Mouse (Mus musculus) myocyte (in vitro differentiated cells): ENCODE data around the gene Bves. TPM values are rescaled to one million over a fixed set of nuclear protein-coding genes. Genes with fewer than 3 reads are reported as not detected.
"Not testable (repeated sequence)": the region's sequence is repeated elsewhere in the genome, so short reads cannot be mapped to it uniquely, and the experiment has no call there.

ENCODE experiments used
- H3K27me3 ChIP-seq: one replicate; pipeline ENCODE4 v1.6.1; 2011; ENCODE audit not compliant: control insufficient read depth, insufficient read depth, insufficient read length
- H3K36me3 ChIP-seq: one replicate; pipeline ENCODE4 v1.6.1; 2011; ENCODE audit not compliant: control insufficient read depth, insufficient read depth
- H3K4me2 ChIP-seq: one replicate; pipeline ENCODE4 v1.6.1; 2011; ENCODE audit warnings: low read depth, control low read depth
- H3K4me3 ChIP-seq: one replicate; pipeline ENCODE4 v1.5.1; 2011; ENCODE audit warnings: mild to moderate bottlenecking, control low read depth, moderate library complexity
- H3K79me2 ChIP-seq: one replicate; pipeline ENCODE4 v1.6.1; 2011; ENCODE audit not compliant: control insufficient read depth, insufficient read depth
- H3ac ChIP-seq: one replicate; pipeline ENCODE4 v1.6.1; 2011; ENCODE audit not compliant: control insufficient read depth, insufficient read length
- CEBPB ChIP-seq: IDR thresholded peaks from 2 replicates; pipeline ENCODE4 v1.6.1; 2011; ENCODE audit warnings: mild to moderate bottlenecking, moderate library complexity; ENCODE audit not compliant: poor library complexity, insufficient read depth, severe bottlenecking
- E2F4 ChIP-seq: IDR thresholded peaks from one replicate; pipeline ENCODE4 v1.6.1; 2011; ENCODE audit warnings: mild to moderate bottlenecking, control low read depth, moderate library complexity; ENCODE audit not compliant: insufficient read depth
- MAX ChIP-seq: IDR thresholded peaks from one replicate; pipeline ENCODE4 v1.6.1; 2011; ENCODE audit warnings: low read depth, mild to moderate bottlenecking, control low read depth
- MYOD1 ChIP-seq, 3 experiments: IDR thresholded peaks; one replicate each; pipeline ENCODE4 v1.6.1; 2011; ENCODE audit warnings: control low read depth in 2 of 3, low read depth in 2 of 3, mild to moderate bottlenecking in 2 of 3, moderate library complexity in 1 of 3; ENCODE audit not compliant: insufficient read length in 2 of 3, control insufficient read depth in 1 of 3
- MYOG ChIP-seq, 3 experiments: IDR thresholded peaks; one replicate each; pipeline ENCODE4 v1.6.1; 2011; ENCODE audit warnings: control low read depth in 2 of 3, low read depth in 2 of 3, mild to moderate bottlenecking in 2 of 3; ENCODE audit not compliant: insufficient read length in 2 of 3, control insufficient read depth in 1 of 3, insufficient read depth in 1 of 3
- POLR2A ChIP-seq: IDR thresholded peaks from one replicate; pipeline ENCODE4 v1.6.1; 2011; ENCODE audit warnings: low read depth, mild to moderate bottlenecking, control low read depth, moderate library complexity; ENCODE audit not compliant: insufficient read length
- POLR2AphosphoS2 ChIP-seq: IDR thresholded peaks from one replicate; pipeline ENCODE4 v1.6.1; 2011; ENCODE audit warnings: low read depth, control low read depth; ENCODE audit not compliant: insufficient read length
- REST ChIP-seq: IDR thresholded peaks from one replicate; pipeline ENCODE4 v1.6.1; 2011; ENCODE audit warnings: mild to moderate bottlenecking, control low read depth, moderate library complexity; ENCODE audit not compliant: insufficient read depth, insufficient read length
- SRF ChIP-seq: IDR thresholded peaks from one replicate; pipeline ENCODE4 v1.6.1; 2011; ENCODE audit warnings: low read depth; ENCODE audit not compliant: control insufficient read depth, insufficient read length
- TCF12 ChIP-seq: IDR thresholded peaks from one replicate; pipeline ENCODE4 v1.6.1; 2011; ENCODE audit warnings: mild to moderate bottlenecking, control low read depth; ENCODE audit not compliant: poor library complexity, insufficient read depth, severe bottlenecking
- TCF3 ChIP-seq: IDR thresholded peaks from one replicate; pipeline ENCODE4 v1.6.1; 2011; ENCODE audit warnings: low read depth, control low read depth; ENCODE audit not compliant: insufficient read length
- USF1 ChIP-seq: IDR thresholded peaks from one replicate; pipeline ENCODE4 v1.6.1; 2011; ENCODE audit warnings: low read depth, mild to moderate bottlenecking, control low read depth, moderate library complexity
- polyA plus RNA-seq: library from polyadenylated mRNA; unstranded; fragments of >200 nt; fragmentation: generic; extraction: Trizol; gene quantifications from one replicate; pipeline ENCODE4 v1.2.1, GENCODE M21; 2012; ENCODE audit warnings: missing spikeins

Bves gene
- polyA plus RNA-seq, 1 experiment = 35.3 TPM

DNA sequence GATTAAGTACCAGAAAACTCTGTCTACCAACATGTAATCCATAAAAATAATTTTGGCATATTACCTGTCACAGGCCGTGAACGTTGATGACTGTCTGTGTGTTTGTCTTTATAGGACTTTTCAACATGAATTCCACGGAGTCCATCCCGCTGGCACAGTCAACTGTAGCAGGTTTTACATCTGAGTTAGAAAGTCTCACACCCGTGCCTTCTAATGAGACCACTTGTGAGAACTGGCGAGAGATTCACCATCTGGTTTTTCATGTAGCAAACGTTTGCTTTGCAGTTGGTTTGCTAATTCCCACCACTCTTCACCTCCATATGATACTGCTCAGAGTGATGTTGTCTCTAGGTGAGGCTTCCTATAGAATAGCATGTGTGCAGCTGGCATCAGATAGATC, 3.5 kb downstream of the Bves start:
- no peaks in the 10 kb centered on the region for H3K27me3 ChIP-seq
- H3ac ChIP-seq = no peak overlapping the region
- no peak overlapping the region for H3K4me3 ChIP-seq
- no peak for TF ChIP-seq TCF3
- no peak for TF ChIP-seq USF1
- TF ChIP-seq MYOD1 (IDR thresholded peaks at IDR 0.05; ENCODE audit: control insufficient read depth in 1 of 3, insufficient read length in 2 of 3, low read depth in 2 of 3) = no peak
- no peak for TF ChIP-seq POLR2AphosphoS2
- TF ChIP-seq MAX = no peak
- no peak for TF ChIP-seq POLR2A
- no peak for TF ChIP-seq MYOG (IDR thresholded peaks at IDR 0.05; ENCODE audit: control insufficient read depth in 1 of 3, insufficient read depth in 1 of 3, insufficient read length in 2 of 3, low read depth in 2 of 3)
- no peak for TF ChIP-seq SRF
- no peak for TF ChIP-seq E2F4
- TF ChIP-seq REST = no peak
- no peak for TF ChIP-seq TCF12
- no peak overlapping the region for H3K4me2 ChIP-seq
- peaks cover 34% of the 10 kb centered on the region for H3K79me2 ChIP-seq
- peaks cover 33% of the 10 kb centered on the region for H3K36me3 ChIP-seq

DNA sequence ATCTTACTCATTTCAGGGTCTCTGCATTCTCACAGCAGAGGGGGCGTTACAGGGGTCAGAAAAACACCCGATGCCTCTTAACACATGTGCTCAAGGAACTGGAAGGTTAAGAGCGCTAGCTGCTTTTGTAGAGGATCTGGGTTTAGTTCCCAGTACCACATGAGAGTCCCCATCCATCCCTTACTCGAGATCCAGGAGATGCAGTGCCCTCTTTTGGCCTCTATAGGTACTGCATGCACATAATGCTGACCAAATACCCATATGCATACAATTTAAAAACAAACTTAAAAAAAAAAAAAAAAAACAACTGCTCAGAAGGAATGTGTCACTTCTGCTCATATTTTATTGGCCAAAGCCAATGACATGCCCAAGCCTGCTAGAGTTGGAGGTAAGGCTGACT, 8.8 kb downstream of the Bves start:
- H3ac ChIP-seq = no peak overlapping the region
- TF ChIP-seq E2F4 = no peak
- no peak for TF ChIP-seq MYOG (IDR thresholded peaks at IDR 0.05; ENCODE audit: control insufficient read depth in 1 of 3, insufficient read depth in 1 of 3, insufficient read length in 2 of 3, low read depth in 2 of 3)
- TF ChIP-seq TCF3 = no peak
- no peak for TF ChIP-seq USF1
- no peak for TF ChIP-seq TCF12
- TF ChIP-seq MYOD1 (IDR thresholded peaks at IDR 0.05; ENCODE audit: control insufficient read depth in 1 of 3, insufficient read length in 2 of 3, low read depth in 2 of 3) = no peak
- no peak for TF ChIP-seq CEBPB
- TF ChIP-seq MAX = no peak
- no peak for TF ChIP-seq REST
- TF ChIP-seq POLR2A = no peak
- no peak for TF ChIP-seq SRF
- no peak for TF ChIP-seq POLR2AphosphoS2
- no peak overlapping the region for H3K4me3 ChIP-seq
- H3K36me3 ChIP-seq = peaks cover 68% of the 10 kb centered on the region
- no peaks in the 10 kb centered on the region for H3K27me3 ChIP-seq
- peaks cover 2% of the 10 kb centered on the region for H3K79me2 ChIP-seq
- H3K4me2 ChIP-seq = no peak overlapping the region

GRCm38 (mm10) chr10:45345217-45345616, 9.6 kb downstream of the Bves start:
- no peak overlapping the region for H3ac ChIP-seq
- H3K4me2 ChIP-seq = no peak overlapping the region
- H3K36me3 ChIP-seq = peaks cover 68% of the 10 kb centered on the region
- H3K4me3 ChIP-seq = no peak overlapping the region
- TF ChIP-seq CEBPB (no peak), POLR2A (no peak), SRF (no peak), MYOG (IDR thresholded peaks at IDR 0.05; ENCODE audit: control insufficient read depth in 1 of 3, insufficient read depth in 1 of 3, insufficient read length in 2 of 3, low read depth in 2 of 3) (no peak), TCF3 (no peak), REST (no peak), MYOD1 (IDR thresholded peaks at IDR 0.05; ENCODE audit: control insufficient read depth in 1 of 3, insufficient read length in 2 of 3, low read depth in 2 of 3) (no peak), MAX (no peak), TCF12 (no peak), POLR2AphosphoS2 (no peak), USF1 (no peak), E2F4 (no peak)
- H3K79me2 ChIP-seq = no peaks in the 10 kb centered on the region
- no peaks in the 10 kb centered on the region for H3K27me3 ChIP-seq

DNA sequence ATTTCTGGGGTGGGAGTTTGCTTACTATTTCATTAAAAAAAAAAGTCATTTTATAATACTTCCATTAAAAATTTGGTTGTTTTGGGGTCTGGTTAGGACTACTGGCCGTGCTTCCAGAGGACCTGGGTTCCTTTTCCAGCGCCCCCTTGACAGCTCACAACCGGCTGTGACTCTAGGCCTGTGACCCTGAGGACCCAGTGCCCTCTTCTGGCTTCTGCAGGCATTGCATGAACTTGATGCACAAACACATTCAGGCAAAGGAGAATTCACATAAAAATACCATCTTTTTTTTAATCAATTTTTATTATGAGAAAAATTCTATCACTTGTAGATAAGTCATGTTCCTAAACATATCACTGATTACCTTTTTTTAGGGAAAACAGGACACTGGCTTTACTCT, 12.6 kb downstream of the Bves start:
- not testable (repeated sequence) for H3K27me3 ChIP-seq, H3K4me3 ChIP-seq, H3K79me2 ChIP-seq, H3ac ChIP-seq, H3K4me2 ChIP-seq
- peaks cover 64% of the 10 kb centered on the region for H3K36me3 ChIP-seq

DNA sequence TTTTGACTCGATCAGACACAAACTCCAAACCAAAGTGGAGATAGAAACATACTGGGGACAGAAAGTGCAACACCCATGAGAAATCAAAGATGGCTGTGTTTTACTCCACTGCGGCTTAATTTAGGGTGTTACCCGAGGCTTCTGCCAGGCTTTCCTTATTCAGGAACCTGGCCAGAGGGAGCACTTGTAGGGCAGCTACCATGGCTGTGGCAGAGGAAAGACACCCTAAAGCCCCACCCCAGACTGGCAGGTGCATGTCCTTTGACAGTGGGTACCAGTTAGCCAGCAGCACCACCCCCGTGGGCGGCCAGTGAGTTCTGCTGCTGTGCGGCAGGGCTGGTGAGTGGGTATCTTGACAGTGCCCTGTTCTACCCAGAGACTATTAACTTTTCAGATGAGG, 20.5 kb downstream of the Bves start:
- H3K4me2 ChIP-seq = no peak overlapping the region
- TF ChIP-seq E2F4 (no peak), POLR2AphosphoS2 (no peak), TCF3 (no peak), MAX (no peak), MYOG (IDR thresholded peaks at IDR 0.05; ENCODE audit: control insufficient read depth in 1 of 3, insufficient read depth in 1 of 3, insufficient read length in 2 of 3, low read depth in 2 of 3) (no peak), POLR2A (no peak), SRF (no peak), MYOD1 (IDR thresholded peaks at IDR 0.05; ENCODE audit: control insufficient read depth in 1 of 3, insufficient read length in 2 of 3, low read depth in 2 of 3) (peak in 1 of 3 experiments; percentile 32), TCF12 (no peak)
- peaks cover 62% of the 10 kb centered on the region for H3K36me3 ChIP-seq

More for the DNA sequence above, 20.5 kb downstream of the Bves start:
- Histone ChIP-seq H3K27me3 (no peaks in the 10 kb centered on the region), H3K79me2 (no peaks in the 10 kb centered on the region), H3ac (no peak overlapping the region), H3K4me3 (no peak overlapping the region)
